Mouse (Mus musculus) heart, embryonic 14.5 days (tissue): ENCODE measurements around the gene Olfr573-ps1. TPM values are rescaled to one million over a fixed set of nuclear protein-coding genes. Genes with fewer than 3 reads are reported as not detected.
A peak's percentile ranks its signal among the peaks of the same experiment; 100 is the strongest.

ENCODE experiments used
- ATAC-seq: fragments of 200-750 bp; cut with Nextera tagmentation; 2 replicates; pipeline ENCODE4 v1.8.0; 2017; ENCODE audit warnings: low read depth, moderate TSS enrichment; ENCODE audit not compliant: insufficient number of reproducible peaks, insufficient read depth, low FRiP score
- H3K27ac ChIP-seq, 2 experiments: fragments of 200-500 bp in 1 of 2; fragments of 300-500 bp in 1 of 2; sonication (generic) in 1 of 2; replicated peaks in 1 of 2; 2 replicates each; pipeline ENCODE4 v1.5.1; 2012 to 2014; ENCODE audit warnings: low read depth in 2 of 2, low read length in 2 of 2, control low read depth in 1 of 2, mild to moderate bottlenecking in 1 of 2, mixed read lengths in 1 of 2; ENCODE audit not compliant: control insufficient read depth in 1 of 2, insufficient read depth in 1 of 2
- H3K27me3 ChIP-seq: fragments of 300-500 bp; sonication (generic); 2 replicates; pipeline ENCODE4 v1.6.1; 2014; ENCODE audit warnings: mild to moderate bottlenecking, low read length, control low read depth; ENCODE audit not compliant: control insufficient read depth, insufficient read depth
- H3K36me3 ChIP-seq: fragments of 300-500 bp; sonication (generic); 2 replicates; pipeline ENCODE4 v1.6.1; 2014; ENCODE audit warnings: mild to moderate bottlenecking, control low read depth, low read length, mixed read lengths; ENCODE audit not compliant: control insufficient read depth, insufficient read depth
- H3K4me1 ChIP-seq, 2 experiments: fragments of 200-500 bp in 1 of 2; fragments of 300-500 bp in 1 of 2; sonication (generic) in 1 of 2; 2 replicates each; pipeline ENCODE4 v1.6.1; 2012 to 2014; ENCODE audit warnings: low read length in 2 of 2, control low read depth in 1 of 2, mixed read lengths in 1 of 2; ENCODE audit not compliant: control insufficient read depth in 2 of 2, insufficient read depth in 2 of 2
- H3K4me2 ChIP-seq: fragments of 300-500 bp; sonication (generic); 2 replicates; pipeline ENCODE4 v1.6.1; 2014; ENCODE audit warnings: mild to moderate bottlenecking, low read length
- H3K4me3 ChIP-seq, 2 experiments: fragments of 200-500 bp in 1 of 2; fragments of 300-500 bp in 1 of 2; sonication (generic) in 1 of 2; 2 replicates each; pipeline ENCODE4 v1.5.1; 2012 to 2014; ENCODE audit warnings: low read length in 2 of 2, mild to moderate bottlenecking in 2 of 2, control low read depth in 1 of 2, low read depth in 1 of 2, moderate library complexity in 1 of 2; ENCODE audit not compliant: control insufficient read depth in 1 of 2, insufficient read depth in 1 of 2
- H3K9ac ChIP-seq: fragments of 300-500 bp; sonication (generic); 2 replicates; pipeline ENCODE4 v1.6.1; 2014; ENCODE audit warnings: mild to moderate bottlenecking, low read length
- H3K9me3 ChIP-seq: fragments of 300-500 bp; sonication (generic); 2 replicates; pipeline ENCODE4 v1.6.1; 2016; ENCODE audit warnings: low read length, control low read depth; ENCODE audit not compliant: control insufficient read depth
- WGBS: fragments of 180-500 bp; shearing (Covaris S2); extraction: QIAGEN DNeasy Blood & Tissue Kit; methylation state at CpG from one replicate; pipeline ENCODE4 v1.1.7; 2014; 5-methylcytosine and 5-hydroxymethylcytosine counted together
- polyA plus RNA-seq: library from polyadenylated mRNA; unstranded; fragments of >200 nt; fragmentation: Nextera tagmentation; extraction: Ambion mirVana; gene quantifications from 2 replicates; pipeline ENCODE4 v1.2.1, GENCODE M21; 2014

The Olfr573-ps1 gene
- polyA plus RNA-seq, 1 experiment from 2014 or later, result not detected

DNA sequence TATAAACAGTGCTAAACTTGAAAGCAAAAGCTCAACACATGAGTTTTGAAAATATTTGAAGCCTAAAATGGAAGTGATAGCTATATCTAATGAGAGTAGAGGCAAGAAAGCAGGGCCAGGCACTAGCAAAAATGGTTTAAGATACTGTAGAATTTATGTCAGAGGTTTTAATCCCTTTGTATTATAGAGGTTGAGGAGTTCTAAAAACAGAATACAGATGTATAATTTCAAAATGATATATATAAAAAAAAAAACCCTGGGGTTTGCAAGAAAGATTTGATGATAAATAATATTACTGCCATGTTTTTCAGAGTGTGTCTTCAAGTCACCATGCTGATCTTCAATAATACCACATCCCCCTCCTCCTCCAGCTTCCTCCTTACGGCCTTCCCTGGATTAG lies 5.8 kb upstream of the Olfr573-ps1 start, which contains the start of gene Olfr574:
Olfr574 (plus strand) TSS at position 301 of the 400 bp plus-strand sequence.
- Histone ChIP-seq H3K9me3 (no peaks in the 10 kb centered on the region), H3K9ac (no peak within 1 kb of the TSS), H3K4me3 (no peak within 1 kb of the TSS), H3K27me3 (no peaks in the 10 kb centered on the region), H3K36me3 (no peaks in the 10 kb centered on the region), H3K4me1 (no peaks in the 10 kb centered on the region), H3K4me2 (no peak within 1 kb of the TSS), H3K27ac (no peak within 1 kb of the TSS)
- 84% methylated on average over 1 of the region's 1 CpGs for WGBS
- ATAC-seq, result no peak

GRCm38 (mm10) chr7:102943417-102943816 lies 1.0 kb upstream of the Olfr573-ps1 start:
- no peak for ATAC-seq
- H3K4me2 ChIP-seq, result no peak overlapping the region
- no peaks in the 10 kb centered on the region for H3K36me3 ChIP-seq
- no peaks in the 10 kb centered on the region for H3K4me1 ChIP-seq
- H3K27ac ChIP-seq, result no peak overlapping the region
- no peak overlapping the region for H3K9ac ChIP-seq
- no peaks in the 10 kb centered on the region for H3K9me3 ChIP-seq
- 78% methylated on average over 1 of the region's 1 CpGs for WGBS
- no peak overlapping the region for H3K4me3 ChIP-seq
- H3K27me3 ChIP-seq, result no peaks in the 10 kb centered on the region

DNA sequence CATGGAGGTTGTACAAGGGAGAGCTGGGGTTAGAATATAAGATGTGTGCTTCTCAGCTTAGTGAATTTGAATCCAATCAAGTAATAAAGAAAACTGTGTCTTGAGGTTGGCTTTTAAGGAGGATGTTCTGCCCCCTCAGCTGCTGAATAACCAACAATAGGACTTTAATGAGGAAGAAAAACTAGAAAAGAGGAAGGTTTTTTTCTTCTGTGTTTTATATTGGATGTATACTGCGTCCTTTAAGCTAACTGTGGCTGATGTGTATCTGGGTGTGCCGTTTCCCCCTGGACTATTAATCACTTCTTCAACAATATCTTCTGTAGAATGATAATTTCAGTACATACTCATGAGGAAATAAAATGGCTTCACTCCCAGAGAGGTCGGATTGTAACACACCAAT lies 15.3 kb downstream of the Olfr573-ps1 start:
- H3K27ac ChIP-seq, result no peak overlapping the region
- no peak for ATAC-seq
- no peak overlapping the region for H3K4me3 ChIP-seq
- no peaks in the 10 kb centered on the region for H3K4me1 ChIP-seq
- no peak overlapping the region for H3K9ac ChIP-seq
- H3K4me2 ChIP-seq, result no peak overlapping the region
- H3K36me3 ChIP-seq, result no peaks in the 10 kb centered on the region
- H3K9me3 ChIP-seq, result no peaks in the 10 kb centered on the region
- WGBS, result 63% methylated on average over 3 of the region's 3 CpGs
- no peaks in the 10 kb centered on the region for H3K27me3 ChIP-seq

DNA sequence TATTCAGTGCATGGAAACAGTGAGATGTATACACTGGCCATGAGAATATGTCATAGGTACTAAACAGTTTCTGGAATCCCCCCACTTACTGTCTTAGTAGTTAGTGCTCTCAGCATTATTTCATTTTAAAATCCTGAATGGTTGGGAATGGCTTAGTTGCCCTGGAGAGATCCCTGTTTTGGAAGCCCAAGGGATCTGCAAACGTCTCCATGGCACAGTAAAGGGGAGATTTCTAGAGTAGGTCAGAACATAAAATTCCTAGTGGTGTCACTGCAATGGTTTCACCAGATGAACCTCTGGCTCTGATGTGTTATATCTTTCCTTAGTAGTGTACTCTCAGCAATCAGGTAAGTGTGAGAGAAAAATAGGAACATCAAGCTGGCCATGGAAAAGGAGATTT lies 18.3 kb downstream of the Olfr573-ps1 start, which contains the start of gene Olfr572:
Olfr572 (plus strand) TSS at position 301 of the 400 bp plus-strand sequence.
- no peak for ATAC-seq
- Histone ChIP-seq H3K9ac (no peak within 1 kb of the TSS), H3K4me2 (no peak within 1 kb of the TSS), H3K27me3 (no peaks in the 10 kb centered on the region), H3K9me3 (no peaks in the 10 kb centered on the region), H3K27ac (no peak within 1 kb of the TSS), H3K36me3 (no peaks in the 10 kb centered on the region), H3K4me1 (no peaks in the 10 kb centered on the region), H3K4me3 (no peak within 1 kb of the TSS)
- WGBS, result 44% methylated on average over 1 of the region's 1 CpGs

DNA sequence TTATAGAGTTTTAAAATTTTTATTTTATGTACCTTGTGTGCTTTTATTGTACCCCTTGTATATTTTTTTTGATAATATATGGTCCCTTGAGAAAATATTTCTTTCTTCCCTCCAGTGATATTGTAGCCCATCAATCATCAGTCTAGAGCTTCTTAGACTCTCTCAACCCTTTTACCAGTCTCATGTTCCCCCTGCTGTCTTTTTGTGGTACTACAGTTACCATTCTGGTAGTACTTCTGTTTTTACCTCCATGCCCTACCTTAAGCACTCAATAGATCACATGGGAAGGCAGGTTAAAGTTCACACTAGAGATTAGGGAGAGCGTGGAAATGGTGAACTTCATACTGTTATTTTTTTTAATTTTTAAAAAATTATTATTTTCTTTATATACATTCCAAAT lies 22.7 kb downstream of the Olfr573-ps1 start:
- peaks cover 2 to 4% of the 10 kb centered on the region in 2 experiments; a peak in 2 of 4 replicates for H3K4me1 ChIP-seq
- no peaks in the 10 kb centered on the region for H3K27me3 ChIP-seq
- no peak for ATAC-seq
- no peak overlapping the region for H3K4me2 ChIP-seq
- H3K36me3 ChIP-seq, result no peaks in the 10 kb centered on the region
- no peak overlapping the region for H3K9ac ChIP-seq
- WGBS, result 11% methylated on average over 1 of the region's 1 CpGs
- H3K27ac ChIP-seq, result no peak overlapping the region
- H3K4me3 ChIP-seq, result no peak overlapping the region
- H3K9me3 ChIP-seq, result no peaks in the 10 kb centered on the region

GRCm38 (mm10) chr7:102917032-102917875 lies 25.1 kb downstream of the Olfr573-ps1 start, which contains the start of gene Olfr571:
Olfr571 (minus strand) TSS chr7:102917536.
- no peak within 1 kb of the TSS for H3K27ac ChIP-seq
- no peak within 1 kb of the TSS for H3K4me2 ChIP-seq
- peaks cover 2 to 4% of the 10 kb centered on the region in 2 experiments; a peak in 2 of 4 replicates for H3K4me1 ChIP-seq
- no peak within 1 kb of the TSS for H3K9ac ChIP-seq
- no peaks in the 10 kb centered on the region for H3K36me3 ChIP-seq
- ATAC-seq, result no peak
- WGBS, result 67% methylated on average over 4 of the region's 4 CpGs
- no peaks in the 10 kb centered on the region for H3K27me3 ChIP-seq
- H3K4me3 ChIP-seq, result no peak within 1 kb of the TSS
- no peaks in the 10 kb centered on the region for H3K9me3 ChIP-seq

DNA sequence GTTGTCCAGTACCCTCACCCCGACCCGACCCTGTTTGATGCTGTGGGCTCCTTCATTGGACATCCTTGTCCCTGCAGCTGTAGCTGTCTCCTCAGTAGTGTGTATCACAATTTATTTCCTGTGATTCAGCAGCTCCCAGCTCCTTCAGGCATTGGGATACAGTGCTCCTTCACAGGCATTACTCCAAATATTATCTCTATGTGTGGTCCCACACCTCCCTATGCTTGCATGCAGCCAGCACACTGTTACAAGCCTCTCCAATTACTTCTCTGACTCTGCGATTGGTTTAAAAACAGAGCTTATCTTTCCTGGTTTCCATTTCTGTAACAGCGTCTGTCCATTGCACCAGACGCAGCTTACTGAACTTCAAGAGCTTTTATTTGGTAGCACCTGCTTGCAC lies 26.0 kb downstream of the Olfr573-ps1 start:
- peaks cover 2 to 4% of the 10 kb centered on the region in 2 experiments; a peak in 2 of 4 replicates for H3K4me1 ChIP-seq
- 0 out of 2 replicates have a peak, but pooled peaks have one; percentile 56 for ATAC-seq
- no peaks in the 10 kb centered on the region for H3K9me3 ChIP-seq
- H3K27me3 ChIP-seq, result no peaks in the 10 kb centered on the region
- H3K9ac ChIP-seq, result no peak overlapping the region
- H3K27ac ChIP-seq, result no peak overlapping the region
- 29% methylated on average over 5 of the region's 5 CpGs for WGBS
- no peak overlapping the region for H3K4me3 ChIP-seq
- no peak overlapping the region for H3K4me2 ChIP-seq
- H3K36me3 ChIP-seq, result no peaks in the 10 kb centered on the region
